Mouse (Mus musculus): ENCODE results near the gene Inhba. TPM values are rescaled to one million over a fixed set of nuclear protein-coding genes. Genes with fewer than 3 reads are reported as not detected.

The Inhba gene
- 0.25 and 1.6 TPM in 2 replicates for polyA plus RNA-seq (2016; fragmentation: Nextera tagmentation; extraction: Ambion mirVana)

GRCm38 (mm10) chr13:16011372-16012242 lies at the start of gene Inhba:
TSS of gene Inhba (plus strand) at chr13:16011851.
- H3K36me3 ChIP-seq (replicated peaks) = no peaks in the 10 kb centered on the region
- peak; percentile 72 for DNase-seq (ENCODE audit: low spot score)
- peak within 1 kb of the TSS; percentile 62 for H3K27ac ChIP-seq (replicated peaks)
- peak within 1 kb of the TSS; percentile 62 for H3K4me3 ChIP-seq
- WGBS = 5% methylated on average over 31 of the region's 31 CpGs
- peaks cover 71% of the 10 kb centered on the region for H3K27me3 ChIP-seq (replicated peaks; ENCODE audit: low read depth, poor library complexity, severe bottlenecking)
- peaks cover 18% of the 10 kb centered on the region for H3K4me1 ChIP-seq
- no peaks in the 10 kb centered on the region for H3K9me3 ChIP-seq

DNA sequence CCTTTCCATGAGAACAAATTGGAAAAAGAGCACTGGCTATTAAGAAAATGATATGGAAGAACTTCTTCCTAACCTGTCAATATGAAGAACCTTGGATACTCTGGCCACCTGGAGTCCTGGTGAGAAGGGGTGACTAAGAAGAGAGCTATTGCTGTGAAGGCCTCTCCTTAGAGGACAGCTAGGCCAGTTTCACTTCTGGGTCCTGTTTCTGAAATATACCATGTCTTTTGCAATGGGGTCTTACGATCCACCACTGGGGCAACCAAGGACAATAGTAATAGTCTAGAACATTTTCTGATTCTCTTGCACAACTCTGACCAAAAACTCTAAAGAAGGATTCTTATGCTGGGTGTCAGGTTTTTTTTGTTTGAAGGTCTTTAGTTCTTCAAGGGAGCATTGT lies 35.1 kb upstream of the Inhba start:
- 95% methylated on average over 1 of the region's 1 CpGs for WGBS
- no peaks in the 10 kb centered on the region for H3K9me3 ChIP-seq
- no peaks in the 10 kb centered on the region for H3K27me3 ChIP-seq (replicated peaks; ENCODE audit: low read depth, poor library complexity, severe bottlenecking)
- DNase-seq (ENCODE audit: low spot score) = no peak
- H3K4me1 ChIP-seq = no peaks in the 10 kb centered on the region
- no peaks in the 10 kb centered on the region for H3K36me3 ChIP-seq (replicated peaks)
- no peak overlapping the region for H3K4me3 ChIP-seq
- H3K27ac ChIP-seq (replicated peaks) = no peak overlapping the region

GRCm38 (mm10) chr13:15979551-15979950 lies 32.1 kb upstream of the Inhba start:
- Histone ChIP-seq H3K36me3 (replicated peaks) (no peaks in the 10 kb centered on the region), H3K27ac (replicated peaks) (no peak overlapping the region), H3K9me3 (no peaks in the 10 kb centered on the region), H3K4me3 (no peak overlapping the region), H3K4me1 (no peaks in the 10 kb centered on the region), H3K27me3 (replicated peaks; ENCODE audit: low read depth, poor library complexity, severe bottlenecking) (no peaks in the 10 kb centered on the region)
- DNase-seq (ENCODE audit: low spot score) = no peak
- WGBS = 85% methylated on average over 3 of the region's 3 CpGs

DNA sequence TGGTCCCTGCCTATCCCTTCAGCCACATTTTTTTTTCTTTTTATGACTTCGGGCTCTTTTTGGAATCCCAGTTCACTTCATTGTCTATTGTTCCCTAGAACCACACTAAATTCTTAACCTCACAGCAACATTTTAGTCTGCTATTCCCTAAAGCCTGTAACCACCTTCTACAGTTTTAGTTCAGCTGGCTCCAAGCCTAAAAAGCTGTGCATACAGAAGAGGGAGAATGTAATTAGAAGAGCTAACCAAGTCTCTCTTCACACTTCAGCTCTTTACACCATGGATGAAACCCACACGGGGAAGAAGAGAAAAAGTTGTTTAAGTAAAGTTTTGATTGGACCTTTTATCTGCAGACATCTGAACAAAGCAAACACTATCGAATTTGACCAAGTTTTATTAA lies 29.6 kb upstream of the Inhba start:
- H3K27ac ChIP-seq (replicated peaks) = no peak overlapping the region
- WGBS = 76% methylated on average over 3 of the region's 3 CpGs
- H3K27me3 ChIP-seq (replicated peaks; ENCODE audit: low read depth, poor library complexity, severe bottlenecking) = no peaks in the 10 kb centered on the region
- no peak for DNase-seq (ENCODE audit: low spot score)
- no peaks in the 10 kb centered on the region for H3K9me3 ChIP-seq
- H3K36me3 ChIP-seq (replicated peaks) = no peaks in the 10 kb centered on the region
- H3K4me3 ChIP-seq = no peak overlapping the region
- 0 out of 2 replicates have a peak, but pooled peaks cover under 1% of the 10 kb centered on the region for H3K4me1 ChIP-seq

DNA sequence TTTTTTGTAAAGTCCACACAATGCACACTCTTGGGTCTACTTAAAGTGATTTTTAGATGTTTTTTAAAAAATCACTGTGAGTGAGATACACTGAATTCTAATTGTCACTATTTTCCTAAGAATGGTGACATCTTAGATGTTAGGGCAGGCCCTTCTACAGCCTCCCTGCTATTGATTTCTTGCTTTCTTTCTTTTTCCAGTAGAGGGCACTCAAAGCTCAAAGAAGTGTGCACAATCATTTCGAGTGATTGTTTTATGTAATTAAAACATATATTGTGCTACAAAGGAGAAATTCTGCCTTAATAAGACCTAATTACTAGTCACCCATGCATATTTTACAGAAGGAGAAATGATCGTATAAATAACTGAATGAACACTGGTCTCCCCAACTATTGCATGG lies 25.9 kb upstream of the Inhba start:
- 0 out of 2 replicates have a peak, but pooled peaks cover 3% of the 10 kb centered on the region for H3K4me1 ChIP-seq
- H3K36me3 ChIP-seq (replicated peaks) = no peaks in the 10 kb centered on the region
- no peaks in the 10 kb centered on the region for H3K9me3 ChIP-seq
- H3K27me3 ChIP-seq (replicated peaks; ENCODE audit: low read depth, poor library complexity, severe bottlenecking) = no peaks in the 10 kb centered on the region
- DNase-seq (ENCODE audit: low spot score) = no peak
- H3K4me3 ChIP-seq = no peak overlapping the region
- 74% methylated on average over 2 of the region's 2 CpGs for WGBS
- H3K27ac ChIP-seq (replicated peaks) = no peak overlapping the region

DNA sequence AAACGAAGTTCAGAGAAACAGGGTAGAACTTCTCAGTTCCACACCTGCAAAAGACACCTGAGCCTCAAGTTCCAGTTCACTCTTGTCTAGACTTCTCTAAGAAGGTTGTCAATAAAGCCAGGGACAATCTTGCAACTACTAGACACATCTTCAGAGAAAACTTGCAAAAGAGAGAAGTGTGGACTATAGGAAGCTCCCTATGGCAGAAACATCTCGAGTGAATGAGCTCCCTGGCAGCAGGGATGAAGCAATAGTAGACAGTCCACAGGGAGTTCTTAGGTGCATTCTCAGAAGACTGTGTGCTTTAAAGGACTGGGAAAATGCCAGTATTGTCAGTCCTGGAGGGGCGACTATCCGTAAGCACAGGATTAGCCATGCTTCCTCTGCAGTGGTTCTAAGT lies 25.5 kb upstream of the Inhba start:
- no peak for DNase-seq (ENCODE audit: low spot score)
- H3K4me1 ChIP-seq = 0 out of 2 replicates have a peak, but pooled peaks cover 3% of the 10 kb centered on the region
- no peaks in the 10 kb centered on the region for H3K36me3 ChIP-seq (replicated peaks)
- H3K4me3 ChIP-seq = no peak overlapping the region
- H3K9me3 ChIP-seq = no peaks in the 10 kb centered on the region
- no peaks in the 10 kb centered on the region for H3K27me3 ChIP-seq (replicated peaks; ENCODE audit: low read depth, poor library complexity, severe bottlenecking)
- 89% methylated on average over 4 of the region's 4 CpGs for WGBS
- no peak overlapping the region for H3K27ac ChIP-seq (replicated peaks)

DNA sequence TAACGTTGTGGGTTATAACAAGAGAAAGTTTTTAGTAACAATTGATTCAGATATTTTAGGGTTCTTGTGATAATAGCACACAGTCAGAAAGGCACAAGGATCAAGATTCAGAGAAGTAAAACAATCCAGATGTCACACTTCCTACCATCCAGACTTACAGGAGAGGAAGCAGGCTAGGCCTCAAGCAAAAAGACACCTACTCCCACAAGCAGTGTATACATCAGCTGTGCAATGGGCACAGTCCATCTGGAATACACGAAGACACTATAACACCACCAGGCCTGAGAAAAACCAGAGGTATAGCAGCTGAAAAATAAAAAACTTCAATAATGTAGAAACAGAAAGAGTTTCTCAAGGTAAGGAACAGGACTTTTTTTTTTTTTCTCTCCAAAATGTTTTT lies 16.3 kb upstream of the Inhba start:
- H3K9me3 ChIP-seq = no peaks in the 10 kb centered on the region
- H3K27ac ChIP-seq (replicated peaks) = no peak overlapping the region
- H3K27me3 ChIP-seq (replicated peaks; ENCODE audit: low read depth, poor library complexity, severe bottlenecking) = no peaks in the 10 kb centered on the region
- H3K4me3 ChIP-seq = no peak overlapping the region
- DNase-seq (ENCODE audit: low spot score) = no peak
- WGBS = 84% methylated on average over 2 of the region's 2 CpGs
- no peaks in the 10 kb centered on the region for H3K4me1 ChIP-seq
- no peaks in the 10 kb centered on the region for H3K36me3 ChIP-seq (replicated peaks)

DNA sequence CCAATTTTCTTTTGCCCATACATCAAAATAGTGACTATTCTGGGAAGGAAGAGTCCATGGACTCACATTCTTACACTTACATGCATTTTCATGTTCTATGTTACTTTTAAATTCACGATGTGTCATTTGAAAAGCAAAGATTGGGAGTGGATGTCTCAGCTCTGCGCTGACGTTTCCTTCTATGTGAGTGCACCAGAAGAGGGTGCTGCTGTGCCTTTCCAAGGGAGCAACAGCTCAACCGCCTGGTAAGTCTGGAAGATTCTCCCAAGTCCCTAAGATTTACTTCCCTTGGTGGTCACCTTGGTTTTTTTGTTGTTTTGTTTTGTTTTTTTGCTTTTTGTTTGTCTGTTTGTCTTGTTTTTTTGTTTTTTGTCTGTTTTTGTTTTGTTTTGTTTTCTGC lies 6.1 kb upstream of the Inhba start:
- WGBS = 10% methylated on average over 4 of the region's 4 CpGs
- DNase-seq (ENCODE audit: low spot score) = peak; percentile 33
- no peak overlapping the region for H3K4me3 ChIP-seq

GRCm38 (mm10) chr13:16007748-16008147 lies 3.9 kb upstream of the Inhba start:
- no peak overlapping the region for H3K27ac ChIP-seq (replicated peaks)
- WGBS = 82% methylated on average over 4 of the region's 4 CpGs
- no peak overlapping the region for H3K4me3 ChIP-seq
- peaks cover 33% of the 10 kb centered on the region for H3K27me3 ChIP-seq (replicated peaks; ENCODE audit: low read depth, poor library complexity, severe bottlenecking)
- DNase-seq (ENCODE audit: low spot score) = no peak
- H3K4me1 ChIP-seq = peaks cover 11% of the 10 kb centered on the region
- no peaks in the 10 kb centered on the region for H3K36me3 ChIP-seq (replicated peaks)
- no peaks in the 10 kb centered on the region for H3K9me3 ChIP-seq

More for the DNA sequence above, 6.1 kb upstream of the Inhba start:
- H3K27me3 ChIP-seq (replicated peaks; ENCODE audit: low read depth, poor library complexity, severe bottlenecking) = peaks cover 14% of the 10 kb centered on the region; the same call in 1 of the 2 replicates
- no peaks in the 10 kb centered on the region for H3K9me3 ChIP-seq
- no peaks in the 10 kb centered on the region for H3K4me1 ChIP-seq
- H3K27ac ChIP-seq (replicated peaks) = no peak overlapping the region
- no peaks in the 10 kb centered on the region for H3K36me3 ChIP-seq (replicated peaks)

- Histone ChIP-seq H3K4me3 (no peak overlapping the region), H3K9me3 (no peaks in the 10 kb centered on the region), H3K27me3 (replicated peaks; ENCODE audit: low read depth, poor library complexity, severe bottlenecking) (peaks cover 39% of the 10 kb centered on the region), H3K4me1 (peaks cover 11% of the 10 kb centered on the region), H3K27ac (replicated peaks) (no peak overlapping the region), H3K36me3 (replicated peaks) (no peaks in the 10 kb centered on the region)
- WGBS = 50% methylated on average over 1 of the region's 1 CpGs
- DNase-seq (ENCODE audit: low spot score) = no peak
Measured at GRCm38 (mm10) chr13:16008348-16008747, 3.3 kb upstream of the Inhba start.

DNA sequence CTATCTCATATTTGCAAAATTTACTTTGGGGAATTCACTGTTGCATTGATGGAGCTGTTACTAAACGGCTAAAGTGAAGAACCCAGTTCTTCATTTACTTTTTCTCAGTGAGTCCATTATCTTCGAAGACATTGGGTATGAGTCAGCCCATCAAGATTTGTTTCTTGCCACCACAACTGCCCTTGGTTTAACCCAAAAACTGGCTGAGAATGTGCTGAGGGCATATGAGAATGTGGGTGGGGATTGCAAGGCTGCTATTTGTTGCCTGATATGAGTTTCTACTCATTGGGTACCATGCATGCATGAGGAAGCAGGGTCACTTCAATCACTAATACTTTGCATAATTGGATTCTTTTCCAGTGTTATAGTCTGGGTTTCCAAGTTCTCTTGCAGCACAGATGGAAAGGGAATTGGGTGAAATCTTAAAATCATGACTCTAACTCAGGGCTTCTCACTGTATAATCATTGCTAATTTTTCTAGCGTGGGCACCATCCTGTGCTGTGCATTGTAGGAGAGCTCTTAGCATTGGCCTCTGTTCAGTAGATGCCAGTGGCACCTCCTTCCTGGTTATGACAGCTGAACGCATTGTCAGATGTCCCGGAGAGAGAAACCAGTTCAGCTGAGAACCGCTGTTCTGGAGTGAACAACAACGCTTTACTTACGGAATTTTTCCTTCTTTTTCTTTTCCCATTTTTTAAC lies 1.7 kb upstream of the Inhba start:
- 92% methylated on average over 8 of the region's 8 CpGs for WGBS
- Histone ChIP-seq H3K27me3 (replicated peaks; ENCODE audit: low read depth, poor library complexity, severe bottlenecking) (peaks cover 54% of the 10 kb centered on the region), H3K4me3 (no peak overlapping the region)

GRCm38 (mm10) chr13:16010586-16010985 lies 1.1 kb upstream of the Inhba start:
- 88% methylated on average over 4 of the region's 4 CpGs for WGBS
- H3K36me3 ChIP-seq (replicated peaks) = no peaks in the 10 kb centered on the region
- H3K4me1 ChIP-seq = peaks cover 11% of the 10 kb centered on the region
- no peaks in the 10 kb centered on the region for H3K9me3 ChIP-seq
- H3K4me3 ChIP-seq = no peak overlapping the region
- DNase-seq (ENCODE audit: low spot score) = no peak
- no peak overlapping the region for H3K27ac ChIP-seq (replicated peaks)
- peaks cover 61% of the 10 kb centered on the region for H3K27me3 ChIP-seq (replicated peaks; ENCODE audit: low read depth, poor library complexity, severe bottlenecking)

More for the DNA sequence above, 1.7 kb upstream of the Inhba start:
- Histone ChIP-seq H3K9me3 (no peaks in the 10 kb centered on the region), H3K4me1 (peaks cover 11% of the 10 kb centered on the region), H3K36me3 (replicated peaks) (no peaks in the 10 kb centered on the region), H3K27ac (replicated peaks) (no peak overlapping the region)
- no peak for DNase-seq (ENCODE audit: low spot score)
